Mouse (Mus musculus) neural tube, embryonic 13.5 days (tissue): ENCODE results near the gene Capsl. TPM values are rescaled to one million over a fixed set of nuclear protein-coding genes. Genes with fewer than 3 reads are reported as not detected.

Experiments used
- ATAC-seq: fragments of 200-750 bp; cut with Nextera tagmentation; 2 replicates; pipeline ENCODE4 v1.8.0; 2017; ENCODE audit warnings: low read depth, mild to moderate bottlenecking, moderate TSS enrichment, moderate library complexity
- H3K27ac ChIP-seq: fragments of 300-500 bp; sonication (generic); replicated peaks from 2 replicates; pipeline ENCODE4 v1.5.1; 2015; ENCODE audit warnings: moderate library complexity, mild to moderate bottlenecking, inconsistent platforms
- H3K27me3 ChIP-seq: fragments of 300-500 bp; sonication (generic); 2 replicates; pipeline ENCODE4 v1.6.1; 2015; ENCODE audit warnings: mild to moderate bottlenecking, inconsistent platforms
- H3K36me3 ChIP-seq: fragments of 300-500 bp; sonication (generic); 2 replicates; pipeline ENCODE4 v1.6.1; 2015; ENCODE audit warnings: mild to moderate bottlenecking, inconsistent platforms
- H3K4me1 ChIP-seq: fragments of 300-500 bp; sonication (generic); replicated peaks from 2 replicates; pipeline ENCODE4 v1.6.1; 2015; ENCODE audit warnings: inconsistent platforms
- H3K4me2 ChIP-seq: fragments of 300-500 bp; sonication (generic); 2 replicates; pipeline ENCODE4 v1.6.1; 2015; ENCODE audit warnings: inconsistent platforms, mild to moderate bottlenecking, moderate library complexity
- H3K4me3 ChIP-seq: fragments of 300-500 bp; sonication (generic); 2 replicates; pipeline ENCODE4 v1.5.1; 2015; ENCODE audit warnings: mild to moderate bottlenecking, inconsistent platforms
- H3K9ac ChIP-seq: fragments of 300-500 bp; sonication (generic); 2 replicates; pipeline ENCODE4 v1.6.1; 2015; ENCODE audit warnings: moderate library complexity, mild to moderate bottlenecking, inconsistent platforms
- H3K9me3 ChIP-seq: fragments of 300-500 bp; sonication (generic); 2 replicates; pipeline ENCODE4 v1.6.1; 2016; ENCODE audit warnings: inconsistent platforms
- WGBS: fragments of 180-500 bp; shearing (Covaris S2); methylation state at CpG from one replicate; pipeline ENCODE4 v1.1.7; 2015; 5-methylcytosine and 5-hydroxymethylcytosine counted together
- polyA plus RNA-seq: library from polyadenylated mRNA; unstranded; fragments of >200 nt; fragmentation: Nextera tagmentation; extraction: Ambion mirVana; gene quantifications from 2 replicates; pipeline ENCODE4 v1.2.1, GENCODE M21; 2015

The Capsl gene
- polyA plus RNA-seq, 1 experiment from 2014 or later, result 2.4 TPM

DNA sequence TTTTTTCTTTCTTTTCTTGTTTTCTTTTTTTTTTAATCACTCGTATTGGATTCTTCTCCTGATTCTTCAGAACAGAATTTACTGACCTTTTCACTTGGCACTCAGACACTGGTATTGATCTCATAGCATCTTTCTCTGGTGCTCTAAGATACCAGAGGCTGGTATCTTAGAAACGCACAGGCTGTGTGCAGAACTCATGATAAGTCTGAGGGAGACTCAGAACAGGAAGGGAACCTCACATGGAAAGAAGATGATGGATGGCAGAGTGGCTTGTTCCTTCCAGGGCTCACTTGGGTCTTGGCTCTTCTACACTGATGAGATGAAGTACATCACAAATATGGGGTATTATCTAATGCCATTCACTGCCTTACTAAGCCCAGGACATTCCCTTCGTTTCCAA is 36.8 kb downstream of the Capsl start:
- no peak for ATAC-seq
- H3K9ac ChIP-seq, result no peak overlapping the region
- H3K4me1 ChIP-seq, result no peaks in the 10 kb centered on the region
- no peaks in the 10 kb centered on the region for H3K9me3 ChIP-seq
- H3K27me3 ChIP-seq, result no peaks in the 10 kb centered on the region
- H3K4me3 ChIP-seq, result no peak overlapping the region
- WGBS, result 73% methylated on average over 3 of the region's 3 CpGs
- no peak overlapping the region for H3K27ac ChIP-seq
- no peak overlapping the region for H3K4me2 ChIP-seq
- H3K36me3 ChIP-seq, result no peaks in the 10 kb centered on the region

GRCm38 (mm10) chr15:9473188-9473587 is 37.4 kb downstream of the Capsl start:
- no peak overlapping the region for H3K27ac ChIP-seq
- H3K4me1 ChIP-seq, result no peaks in the 10 kb centered on the region
- WGBS, result 86% methylated on average over 1 of the region's 1 CpGs
- H3K4me2 ChIP-seq, result no peak overlapping the region
- no peaks in the 10 kb centered on the region for H3K27me3 ChIP-seq
- no peak for ATAC-seq
- H3K4me3 ChIP-seq, result no peak overlapping the region
- no peaks in the 10 kb centered on the region for H3K36me3 ChIP-seq
- H3K9me3 ChIP-seq, result no peaks in the 10 kb centered on the region
- no peak overlapping the region for H3K9ac ChIP-seq

- 90% methylated on average over 2 of the region's 2 CpGs for WGBS
- ATAC-seq, result no peak
These were observed 53.7 kb downstream of the Capsl start for GRCm38 (mm10) chr15:9489417-9490118.

DNA sequence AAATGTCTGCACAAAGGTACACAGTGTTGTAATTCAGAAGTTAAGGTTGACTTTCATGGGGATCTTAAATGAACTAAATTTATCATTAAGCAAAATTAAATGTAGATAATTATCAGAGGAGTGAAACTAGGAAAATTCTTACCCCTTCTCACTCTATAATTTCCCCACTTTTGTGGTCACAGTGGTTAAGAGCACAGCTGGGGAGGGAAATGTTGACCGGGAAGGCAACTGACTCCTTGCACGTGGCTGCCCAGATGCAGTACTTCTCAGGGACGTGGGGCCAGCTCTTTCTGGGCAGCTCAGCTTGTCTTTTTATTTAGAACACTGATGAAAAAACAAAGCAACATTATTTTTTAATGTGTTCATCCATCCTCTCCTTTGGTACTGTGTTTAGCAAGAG is 56.2 kb downstream of the Capsl start:
- no peak overlapping the region for H3K9ac ChIP-seq
- H3K4me1 ChIP-seq, result no peaks in the 10 kb centered on the region
- H3K27ac ChIP-seq, result no peak overlapping the region
- no peaks in the 10 kb centered on the region for H3K9me3 ChIP-seq
- no peak overlapping the region for H3K4me2 ChIP-seq
- no peak overlapping the region for H3K4me3 ChIP-seq
- no peaks in the 10 kb centered on the region for H3K36me3 ChIP-seq
- no peaks in the 10 kb centered on the region for H3K27me3 ChIP-seq
- ATAC-seq, result no peak
- 77% methylated on average over 3 of the region's 3 CpGs for WGBS

More at GRCm38 (mm10) chr15:9489417-9490118, 53.7 kb downstream of the Capsl start:
- H3K9me3 ChIP-seq, result no peaks in the 10 kb centered on the region
- H3K4me3 ChIP-seq, result no peak overlapping the region
- H3K36me3 ChIP-seq, result no peaks in the 10 kb centered on the region
- H3K9ac ChIP-seq, result no peak overlapping the region
- H3K27me3 ChIP-seq, result no peaks in the 10 kb centered on the region
- H3K27ac ChIP-seq, result no peak overlapping the region
- H3K4me2 ChIP-seq, result no peak overlapping the region
- H3K4me1 ChIP-seq, result no peaks in the 10 kb centered on the region

Other genes with a start within 250 kb of the Capsl start
- not detected in 2 replicates for gene Ugt3a1, start 159.1 kb upstream of the Capsl start, polyA plus RNA-seq
- gene Ugt3a2, start 100.5 kb upstream of the Capsl start, polyA plus RNA-seq, result not detected in 2 replicates
- 0.14 TPM in 1 of 2 replicates, not detected in the other for gene Il7r, start 94.1 kb downstream of the Capsl start, polyA plus RNA-seq